Mouse (Mus musculus): ENCODE results near the gene Agpat1. TPM values are rescaled to one million over a fixed set of nuclear protein-coding genes. Genes with fewer than 3 reads are reported as not detected.

Gene Agpat1
- polyA plus RNA-seq, 1 experiment from 2014 or later = 35.7 TPM

DNA sequence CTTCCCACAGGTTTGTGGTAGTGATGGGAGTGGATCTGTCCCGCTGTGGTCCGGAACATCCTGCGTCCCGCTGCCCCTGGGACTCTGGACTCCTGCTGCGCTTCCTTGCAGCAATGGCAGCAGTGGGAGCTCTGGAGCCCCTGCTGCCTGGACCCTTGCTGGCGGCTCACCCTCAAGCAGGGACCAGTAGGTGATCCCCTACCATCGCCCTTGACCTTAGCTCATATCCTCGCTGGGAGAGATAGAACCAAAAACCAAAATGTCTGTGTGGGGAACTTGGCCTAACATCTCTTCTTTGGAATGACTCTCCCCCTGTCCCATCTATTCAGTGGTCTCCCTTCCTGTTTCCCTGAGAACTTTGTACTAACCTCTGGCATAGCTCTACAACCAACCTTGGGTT is 20.2 kb upstream of the Agpat1 start:
- no peak for DNase-seq (ENCODE audit: low spot score)
- ATAC-seq = no peak
- no peaks in the 10 kb centered on the region for H3K9me3 ChIP-seq (ENCODE audit: low read length)
- H3K4me3 ChIP-seq (ENCODE audit: low read depth, low read length) = no peak overlapping the region
- TF ChIP-seq EP300 (IDR thresholded peaks at IDR 0.05) (no peak), CTCF (IDR thresholded peaks at IDR 0.05) (no peak)
- no peak overlapping the region for H3K4me2 ChIP-seq (replicated peaks; ENCODE audit: low read depth, low read length)
- WGBS = 97% methylated on average over 8 of the region's 8 CpGs
- H3K9ac ChIP-seq (replicated peaks; ENCODE audit: low read depth) = no peak overlapping the region
- no peaks in the 10 kb centered on the region for H3K36me3 ChIP-seq (ENCODE audit: insufficient read depth, low read length)
- no peak overlapping the region for H3K27ac ChIP-seq (ENCODE audit: low read length)
- H3K27me3 ChIP-seq (replicated peaks; ENCODE audit: insufficient read depth, low read length) = no peaks in the 10 kb centered on the region
- H3K4me1 ChIP-seq (ENCODE audit: insufficient read depth, low read depth, low read length) = peaks cover 13% of the 10 kb centered on the region; the same call in 1 of the 2 replicates

DNA sequence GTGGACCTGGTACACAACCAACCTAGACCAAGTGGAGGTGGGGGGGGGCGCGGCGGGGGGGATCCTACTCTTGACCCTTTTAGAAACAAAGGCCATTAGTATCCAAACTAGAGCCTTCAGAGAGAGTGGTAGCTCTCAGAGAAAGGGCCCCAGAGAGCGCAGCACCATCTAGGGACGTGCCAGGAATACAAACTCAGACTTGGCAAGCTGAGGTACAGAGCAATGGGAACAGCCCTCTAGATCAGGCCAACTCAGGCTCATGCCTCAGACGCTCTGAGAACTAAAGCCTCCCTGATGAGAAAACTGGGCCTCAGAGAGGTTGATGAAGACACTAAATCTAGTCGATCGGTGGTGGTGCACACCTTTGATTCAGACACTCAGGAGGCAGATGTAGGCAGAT is 18.9 kb upstream of the Agpat1 start:
- Histone ChIP-seq H3K27ac (ENCODE audit: low read length) (no peak overlapping the region), H3K36me3 (ENCODE audit: insufficient read depth, low read length) (no peaks in the 10 kb centered on the region), H3K4me2 (replicated peaks; ENCODE audit: low read depth, low read length) (no peak overlapping the region), H3K4me3 (ENCODE audit: low read depth, low read length) (no peak overlapping the region), H3K9ac (replicated peaks; ENCODE audit: low read depth) (no peak overlapping the region), H3K9me3 (ENCODE audit: low read length) (no peaks in the 10 kb centered on the region), H3K27me3 (replicated peaks; ENCODE audit: insufficient read depth, low read length) (no peaks in the 10 kb centered on the region), H3K4me1 (ENCODE audit: insufficient read depth, low read depth, low read length) (peaks cover 22% of the 10 kb centered on the region; the same call in 1 of the 2 replicates)
- TF ChIP-seq CTCF (IDR thresholded peaks at IDR 0.05) (no peak), EP300 (IDR thresholded peaks at IDR 0.05) (no peak)
- DNase-seq (ENCODE audit: low spot score) (no peak), ATAC-seq (no peak)
- 90% methylated on average over 8 of the region's 8 CpGs for WGBS

DNA sequence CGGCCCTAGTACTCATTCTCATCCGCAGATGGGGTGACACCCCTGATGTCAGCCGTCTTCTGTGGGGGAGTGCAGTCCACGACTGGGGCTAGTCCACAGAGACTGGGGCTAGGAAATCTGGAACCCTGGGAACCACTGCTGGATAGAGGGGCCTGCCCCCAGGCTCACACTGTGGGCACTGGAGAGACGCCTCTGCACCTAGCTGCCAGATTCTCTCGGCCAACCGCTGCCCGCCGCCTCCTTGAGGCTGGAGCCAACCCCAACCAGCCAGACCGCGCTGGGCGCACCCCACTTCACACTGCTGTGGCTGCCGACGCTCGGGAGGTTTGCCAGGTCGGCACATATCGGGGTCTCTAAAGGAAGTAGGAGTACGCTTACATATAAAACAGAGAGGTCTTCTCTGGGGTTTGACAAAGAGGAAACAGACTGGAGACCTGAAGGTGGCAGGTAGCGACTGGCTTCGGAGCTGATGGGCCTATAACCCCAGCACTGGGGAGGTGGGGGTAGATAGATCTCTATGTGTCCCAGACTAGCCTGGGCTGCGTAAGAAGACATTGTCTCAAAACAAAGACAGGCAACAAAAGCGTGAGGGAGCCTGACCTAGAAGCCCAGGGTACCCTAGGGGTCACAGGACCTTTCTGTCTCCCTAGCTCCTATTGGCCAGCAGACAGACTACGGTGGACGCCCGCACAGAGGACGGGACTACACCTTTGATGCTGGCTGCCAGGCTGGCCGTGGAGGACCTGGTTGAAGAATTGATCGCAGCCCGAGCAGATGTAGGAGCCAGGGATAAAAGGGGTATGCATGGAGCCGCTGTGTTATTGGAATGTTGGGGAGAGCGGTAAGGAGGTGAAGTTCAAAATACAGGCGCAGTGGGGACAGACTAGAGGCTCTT is 17.9 kb upstream of the Agpat1 start:
- no peaks in the 10 kb centered on the region for H3K36me3 ChIP-seq (ENCODE audit: insufficient read depth, low read length)
- H3K9ac ChIP-seq (replicated peaks; ENCODE audit: low read depth) = peak overlapping the region; percentile 8; the same call in 1 of the 2 replicates
- H3K4me2 ChIP-seq (replicated peaks; ENCODE audit: low read depth, low read length) = peak overlapping the region; percentile 94
- H3K27me3 ChIP-seq (replicated peaks; ENCODE audit: insufficient read depth, low read length) = no peaks in the 10 kb centered on the region
- DNase-seq (ENCODE audit: low spot score) = no peak
- peak overlapping the region; percentile 89 for H3K27ac ChIP-seq (ENCODE audit: low read length)
- peaks cover 30% of the 10 kb centered on the region; the same call in 1 of the 2 replicates for H3K4me1 ChIP-seq (ENCODE audit: insufficient read depth, low read depth, low read length)
- H3K4me3 ChIP-seq (ENCODE audit: low read depth, low read length) = peak overlapping the region; percentile 50; the same call in 1 of the 2 replicates
- WGBS = 23% methylated on average over 32 of the region's 32 CpGs
- H3K9me3 ChIP-seq (ENCODE audit: low read length) = no peaks in the 10 kb centered on the region
- no peak for ATAC-seq
- no peak for TF ChIP-seq EP300 (IDR thresholded peaks at IDR 0.05)

- DNase-seq (ENCODE audit: low spot score) (peak; percentile 94), ATAC-seq (peak; percentile 72)
- peak overlapping the region; percentile 94 for H3K4me2 ChIP-seq (replicated peaks; ENCODE audit: low read depth, low read length)
- H3K9me3 ChIP-seq (ENCODE audit: low read length) = no peaks in the 10 kb centered on the region
- H3K9ac ChIP-seq (replicated peaks; ENCODE audit: low read depth) = peak overlapping the region; percentile 60
- H3K4me3 ChIP-seq (ENCODE audit: low read depth, low read length) = peak overlapping the region; percentile 50
- peak overlapping the region; percentile 89 for H3K27ac ChIP-seq (ENCODE audit: low read length)
- WGBS = 3% methylated on average over 37 of the region's 38 CpGs
- TF ChIP-seq EP300 (IDR thresholded peaks at IDR 0.05) = no peak
- TF ChIP-seq CTCF (IDR thresholded peaks at IDR 0.05) = no peak
- H3K27me3 ChIP-seq (replicated peaks; ENCODE audit: insufficient read depth, low read length) = no peaks in the 10 kb centered on the region
- H3K4me1 ChIP-seq (ENCODE audit: insufficient read depth, low read depth, low read length) = peaks cover 30% of the 10 kb centered on the region; the same call in 1 of the 2 replicates
- no peaks in the 10 kb centered on the region for H3K36me3 ChIP-seq (ENCODE audit: insufficient read depth, low read length)
Measured at GRCm38 (mm10) chr17:34586796-34587422, 17.2 kb upstream of the Agpat1 start.

- Histone ChIP-seq H3K4me3 (ENCODE audit: low read depth, low read length) (peak overlapping the region; percentile 50), H3K36me3 (ENCODE audit: insufficient read depth, low read length) (no peaks in the 10 kb centered on the region), H3K9me3 (ENCODE audit: low read length) (no peaks in the 10 kb centered on the region), H3K4me1 (ENCODE audit: insufficient read depth, low read depth, low read length) (peaks cover 30% of the 10 kb centered on the region; the same call in 1 of the 2 replicates), H3K27me3 (replicated peaks; ENCODE audit: insufficient read depth, low read length) (no peaks in the 10 kb centered on the region), H3K27ac (ENCODE audit: low read length) (peak overlapping the region; percentile 89), H3K4me2 (replicated peaks; ENCODE audit: low read depth, low read length) (peak overlapping the region; percentile 94), H3K9ac (replicated peaks; ENCODE audit: low read depth) (peak overlapping the region; percentile 60)
- DNase-seq (ENCODE audit: low spot score) = peak; percentile 98
- WGBS = under 1% methylated on average over 32 of the region's 50 CpGs
- ATAC-seq = peak; percentile 86
- TF ChIP-seq EP300 (IDR thresholded peaks at IDR 0.05) (no peak), CTCF (IDR thresholded peaks at IDR 0.05) (no peak)
Measured at GRCm38 (mm10) chr17:34587423-34587811, 16.6 kb upstream of the Agpat1 start.

DNA sequence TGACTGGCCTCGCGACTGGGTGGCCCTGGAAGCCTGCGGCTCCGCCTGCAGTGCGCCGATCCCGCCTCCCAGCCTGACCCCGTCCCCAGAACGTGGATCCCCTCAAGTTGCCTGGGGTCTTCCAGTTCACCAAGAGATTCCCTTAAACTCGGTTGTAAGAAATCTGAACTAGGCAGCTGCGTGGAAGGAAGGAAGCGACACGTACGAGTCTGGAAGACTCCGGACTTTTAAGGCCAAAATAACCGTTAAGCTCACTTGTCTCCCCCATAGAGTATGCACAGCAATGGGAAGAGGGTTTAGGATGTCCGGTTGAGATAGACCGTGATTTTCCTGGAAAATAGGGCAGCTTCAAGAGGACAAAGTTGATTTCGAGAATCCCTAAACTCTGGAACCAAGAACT is 16.2 kb upstream of the Agpat1 start:
- H3K27ac ChIP-seq (ENCODE audit: low read length) = peak overlapping the region; percentile 89
- ATAC-seq (no peak), DNase-seq (ENCODE audit: low spot score) (no peak)
- H3K4me3 ChIP-seq (ENCODE audit: low read depth, low read length) = peak overlapping the region; percentile 50
- TF ChIP-seq CTCF (IDR thresholded peaks at IDR 0.05) (no peak), EP300 (IDR thresholded peaks at IDR 0.05) (no peak)
- 3% methylated on average over 19 of the region's 19 CpGs for WGBS
- no peaks in the 10 kb centered on the region for H3K27me3 ChIP-seq (replicated peaks; ENCODE audit: insufficient read depth, low read length)
- peaks cover 30% of the 10 kb centered on the region; the same call in 1 of the 2 replicates for H3K4me1 ChIP-seq (ENCODE audit: insufficient read depth, low read depth, low read length)
- H3K36me3 ChIP-seq (ENCODE audit: insufficient read depth, low read length) = no peaks in the 10 kb centered on the region
- no peaks in the 10 kb centered on the region for H3K9me3 ChIP-seq (ENCODE audit: low read length)
- peak overlapping the region; percentile 94 for H3K4me2 ChIP-seq (replicated peaks; ENCODE audit: low read depth, low read length)
- H3K9ac ChIP-seq (replicated peaks; ENCODE audit: low read depth) = peak overlapping the region; percentile 60
